Mouse (Mus musculus) left cerebral cortex, adult 2 months (tissue): Measurements from ENCODE around the gene Mbd4. TPM values are rescaled to one million over a fixed set of nuclear protein-coding genes. Genes with fewer than 3 reads are reported as not detected.
A peak's percentile ranks its signal among the peaks of the same experiment; 100 is the strongest.
"Not testable (repeated sequence)": the region's sequence is repeated elsewhere in the genome, so short reads cannot be mapped to it uniquely, and the experiment has no call there.

Source experiments
- DNase-seq, 2 experiments: peaks; one replicate each; pipeline ENCODE4 v3.0.0; 2021 to 2022; ENCODE audit warnings: low spot score in 2 of 2, mixed read lengths in 1 of 2; ENCODE audit errors: extremely low spot score in 1 of 2
- H3K27ac ChIP-seq: fragments of 200-600 bp; 2 replicates; pipeline ENCODE4 v1.8.1; 2022
- H3K4me3 ChIP-seq: fragments of 200-600 bp; 2 replicates; pipeline ENCODE4 v1.8.1; 2022
- CTCF ChIP-seq: fragments of 200-600 bp; IDR thresholded peaks from 2 replicates; pipeline ENCODE4 v1.8.1; 2022; ENCODE audit warnings: antibody characterized with exemption, mild to moderate bottlenecking, moderate library complexity
- intact Hi-C: fragments of 180-260 bp; cut with DNase I; formaldehyde crosslinking; loops from one replicate; pipeline ENCODE4 v1.15.1; 2025
- total RNA-seq, 2 experiments: library from RNA; stranded (reverse); gene quantifications; 2 replicates each; pipeline ENCODE4 v1.2.3; 2021

Gene Mbd4
- total RNA-seq, 2 experiments from 2014 or later, result 8.5 TPM

GRCm38 (mm10) chr6:115832152-115832850, 20.9 kb downstream of the Mbd4 start:
- Histone ChIP-seq H3K4me3 (no peak overlapping the region), H3K27ac (no peak overlapping the region)
- no peak for DNase-seq
- TF ChIP-seq CTCF, result no peak
- intact Hi-C loops, result no loop called here

- intact Hi-C loops, result no loop called here
- H3K27ac ChIP-seq, result no peak overlapping the region
- DNase-seq, result no peak
- no peak overlapping the region for H3K4me3 ChIP-seq
- TF ChIP-seq CTCF, result no peak
Observed at GRCm38 (mm10) chr6:115830779-115831601, 22.2 kb downstream of the Mbd4 start.

- H3K27ac ChIP-seq, DNase-seq, intact Hi-C loops, H3K4me3 ChIP-seq: not testable (repeated sequence)
- peak; percentile 42 for TF ChIP-seq CTCF
Observed at GRCm38 (mm10) chr6:115823850-115824464, 29.2 kb downstream of the Mbd4 start.

- intact Hi-C loops, result no loop called here
- Histone ChIP-seq H3K4me3 (no peak overlapping the region), H3K27ac (no peak overlapping the region)
- no peak for TF ChIP-seq CTCF
- DNase-seq, result no peak
Observed at GRCm38 (mm10) chr6:115821216-115821993, 31.8 kb downstream of the Mbd4 start.

- intact Hi-C loops, result no loop called here
- no peak for TF ChIP-seq CTCF
- no peak overlapping the region for H3K4me3 ChIP-seq
- no peak overlapping the region for H3K27ac ChIP-seq
- no peak for DNase-seq
Observed at GRCm38 (mm10) chr6:115818129-115818528, 35.0 kb downstream of the Mbd4 start.

- intact Hi-C loops, result no loop called here
- H3K4me3 ChIP-seq, result no peak overlapping the region
- no peak for DNase-seq
- no peak for TF ChIP-seq CTCF
- no peak overlapping the region for H3K27ac ChIP-seq
Observed at GRCm38 (mm10) chr6:115815041-115815440, 38.1 kb downstream of the Mbd4 start.

GRCm38 (mm10) chr6:115814104-115814503, 39.1 kb downstream of the Mbd4 start:
- peak; percentile 35 to 59 for DNase-seq
- Histone ChIP-seq H3K27ac (no peak overlapping the region), H3K4me3 (no peak overlapping the region)
- peak; percentile 68 for TF ChIP-seq CTCF
- intact Hi-C loops, result no loop called here

GRCm38 (mm10) chr6:115811606-115812005, 41.6 kb downstream of the Mbd4 start:
- no peak overlapping the region for H3K4me3 ChIP-seq
- DNase-seq, result no peak
- H3K27ac ChIP-seq, result no peak overlapping the region
- no peak for TF ChIP-seq CTCF
- intact Hi-C loops, result no loop called here

GRCm38 (mm10) chr6:115808488-115809231, 44.5 kb downstream of the Mbd4 start, which contains the start of gene Rpl32:
Rpl32 (minus strand) TSS chr6:115808747.
- TF ChIP-seq CTCF, result peak; percentile 66
- Histone ChIP-seq H3K4me3 (peak within 1 kb of the TSS; percentile 86), H3K27ac (peak within 1 kb of the TSS; percentile 98)
- DNase-seq, result peak; percentile 85 to 86
- intact Hi-C loops, result loop anchor here (1.0 kb wide), 1 partner anchor 207 kb away; the partner anchor contains the start of gene Mkrn2

- no peak for DNase-seq
- H3K4me3 ChIP-seq, result peak overlapping the region; percentile 86
- peak overlapping the region; percentile 98 for H3K27ac ChIP-seq
- intact Hi-C loops, result loop anchor here (1.0 kb wide), 1 partner anchor 207 kb away; the partner anchor contains the start of gene Mkrn2
- TF ChIP-seq CTCF, result no peak
Observed at GRCm38 (mm10) chr6:115808196-115808487, 45.0 kb downstream of the Mbd4 start.
